Mouse (Mus musculus): ENCODE results near the gene Gja1.

- no peak for TF ChIP-seq CTCF (IDR thresholded peaks at IDR 0.05; ENCODE audit: low read depth)
- no peak for TF ChIP-seq EP300 (optimal IDR thresholded peaks at IDR 0.05)
These were observed 54.7 kb downstream of the Gja1 start for GRCm38 (mm10) chr10:56431600-56432389.

Measured in stomach, postnatal 0 days (tissue).